13 mouse cellular contexts compared by ENCODE assay signal in the genomic region with DNA sequence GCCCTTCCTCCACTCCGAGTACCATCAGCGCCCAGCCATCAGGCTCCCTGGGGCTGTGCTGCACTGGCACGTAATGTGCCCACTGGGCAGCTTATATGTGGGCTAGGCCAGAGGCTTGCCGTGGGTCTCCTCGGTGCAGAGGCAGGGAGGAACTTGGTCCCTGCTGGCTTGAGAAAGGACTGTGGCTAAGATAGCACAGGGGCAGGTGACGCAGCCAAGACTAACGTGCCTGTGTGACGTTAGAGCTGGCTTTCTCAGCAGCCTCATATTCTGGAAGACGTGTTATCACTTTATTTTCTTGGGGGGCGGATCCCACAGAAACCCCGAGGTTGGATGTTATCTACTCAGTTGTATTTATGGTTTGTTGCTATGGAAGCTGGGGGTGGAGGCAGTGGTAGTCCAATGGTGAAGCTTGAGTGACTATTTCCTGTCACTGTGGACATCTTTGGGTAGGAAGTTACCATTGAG. TPM values are rescaled to one million over a fixed set of nuclear protein-coding genes. Genes with fewer than 3 reads are reported as not detected.
DNase-seq lines count a peak whose midpoint lies in the region; ATAC-seq and TF ChIP-seq lines count a peak whose summit lies in the region.
"Had no signal": no experiment of that assay in that cellular context is flagged by ENCODE, and none has a peak within 500 bp of the region (broad histone marks: within the 10 kb centered on the region; RNA-seq: fewer than 3 reads in every experiment).

No protein-coding gene starts in this region.

- peaks cover 33% of the 10 kb centered on the region for H3K4me1 ChIP-seq in heart, embryonic 11.5 days (ENCODE audit: control insufficient read depth, insufficient read depth, low read length)
- peaks cover 23% of the 10 kb centered on the region for H3K4me1 ChIP-seq in liver, postnatal 0 days (ENCODE audit: insufficient read depth)
- H3K4me1 ChIP-seq in forebrain, postnatal 0 days (ENCODE audit: insufficient read depth): no peaks in the 10 kb centered on the region

- no peak for TF ChIP-seq CTCF in liver, postnatal 0 days (IDR thresholded peaks at IDR 0.05; ENCODE audit: low read depth)
- TF ChIP-seq CTCF in forebrain, postnatal 0 days (IDR thresholded peaks at IDR 0.05; ENCODE audit: low read depth): no peak

- no peaks in the 10 kb centered on the region; the same call in 1 of the 2 replicates for H3K9me3 ChIP-seq in heart, embryonic 11.5 days (replicated peaks; ENCODE audit: control insufficient read depth, low read length)
- no peaks in the 10 kb centered on the region for H3K9me3 ChIP-seq in liver, postnatal 0 days (ENCODE audit: low read length)
- H3K9me3 ChIP-seq in forebrain, postnatal 0 days (ENCODE audit: low read length): no peaks in the 10 kb centered on the region
- H3K9me3 ChIP-seq: lung, embryonic 15.5 days had no signal

- 65% methylated on average over 11 of the region's 11 CpGs for WGBS in heart, embryonic 11.5 days (ENCODE audit: insufficient replicate concordance)
- 48% methylated on average over 11 of the region's 11 CpGs for WGBS in liver, postnatal 0 days (ENCODE audit: insufficient replicate concordance)
- 90% methylated on average over 11 of the region's 11 CpGs for WGBS in forebrain, postnatal 0 days

- TF ChIP-seq EP300 in liver, postnatal 0 days (IDR thresholded peaks at IDR 0.05; ENCODE audit: low read depth): no peak

- 0 out of 2 replicates have a peak, but pooled peaks have one; percentile 14 for ATAC-seq in heart, embryonic 11.5 days (replicated peaks; ENCODE audit: insufficient number of reproducible peaks, low FRiP score, low TSS enrichment)
- ATAC-seq in erythroid progenitor cell, adult 5-6 weeks (replicated peaks; ENCODE audit: low FRiP score, poor library complexity, severe bottlenecking): 0 out of 2 replicates have a peak, but pooled peaks have one; percentile 33
- peak; percentile 37 for ATAC-seq in liver, postnatal 0 days
- ATAC-seq in forebrain, postnatal 0 days: no peak

- DNase-seq in heart, postnatal 4 days: no peak
- peak; percentile 82 for DNase-seq in CD4-positive, CD25-positive, alpha-beta regulatory T cell, adult 2 months (ENCODE audit: low read depth, low spot score)
- DNase-seq in liver, postnatal 0 days: no peak
- no peak for DNase-seq in forebrain, postnatal 0 days
- DNase-seq in layer of hippocampus, adult 9-11 months: no peak
- DNase-seq in urinary bladder, postnatal 36 days (ENCODE audit: low spot score in 2 of 2): no peak
- DNase-seq: right cerebral cortex, postnatal 25 days had no signal

- H3K27ac ChIP-seq in heart, embryonic 11.5 days (ENCODE audit: low read depth, low read length): no peak overlapping the region
- peak overlapping the region; percentile 89 for H3K27ac ChIP-seq in liver, postnatal 0 days (ENCODE audit: low read depth)
- no peak overlapping the region for H3K27ac ChIP-seq in forebrain, postnatal 0 days (ENCODE audit: low read depth, low read length)
- H3K27ac ChIP-seq: hindbrain, embryonic 13.5 days; lung, embryonic 15.5 days had no signal

- no peak overlapping the region for H3K9ac ChIP-seq in heart, embryonic 11.5 days (ENCODE audit: low read depth, low read length)
- no peak overlapping the region for H3K9ac ChIP-seq in liver, postnatal 0 days (replicated peaks)
- no peak overlapping the region for H3K9ac ChIP-seq in forebrain, postnatal 0 days
- H3K9ac ChIP-seq: hindbrain, embryonic 13.5 days; lung, embryonic 15.5 days had no signal

- no peak overlapping the region for H3K4me2 ChIP-seq in heart, embryonic 11.5 days
- 0 out of 2 replicates have a peak overlapping the region, but pooled peaks have one; percentile 9 for H3K4me2 ChIP-seq in liver, postnatal 0 days (ENCODE audit: low read depth, low read length)
- no peak overlapping the region for H3K4me2 ChIP-seq in forebrain, postnatal 0 days (ENCODE audit: low read depth)
- H3K4me2 ChIP-seq: hindbrain, embryonic 13.5 days; lung, embryonic 15.5 days had no signal

- no peak overlapping the region for H3K4me3 ChIP-seq in heart, embryonic 11.5 days (ENCODE audit: low read depth, low read length)
- no peak overlapping the region for H3K4me3 ChIP-seq in liver, postnatal 0 days (ENCODE audit: low read depth, low read length)
- H3K4me3 ChIP-seq in forebrain, postnatal 0 days (ENCODE audit: low read depth, low read length): no peak overlapping the region
- H3K4me3 ChIP-seq: hindbrain, embryonic 13.5 days; lung, embryonic 15.5 days; myocyte had no signal

- peaks cover 25% of the 10 kb centered on the region for H3K36me3 ChIP-seq in heart, embryonic 11.5 days (ENCODE audit: control insufficient read depth, insufficient read depth, low read length)
- H3K36me3 ChIP-seq in liver, postnatal 0 days (replicated peaks; ENCODE audit: insufficient read depth, low read length): peaks cover 6% of the 10 kb centered on the region; the same call in 1 of the 2 replicates
- H3K36me3 ChIP-seq in forebrain, postnatal 0 days (ENCODE audit: insufficient read depth): peaks cover 33% of the 10 kb centered on the region

- H3K27me3 ChIP-seq in heart, embryonic 11.5 days (ENCODE audit: control insufficient read depth, insufficient read depth, low read length): no peaks in the 10 kb centered on the region
- no peaks in the 10 kb centered on the region for H3K27me3 ChIP-seq in liver, postnatal 0 days (ENCODE audit: insufficient read depth, low read length)
- H3K27me3 ChIP-seq in forebrain, postnatal 0 days (ENCODE audit: insufficient read depth, low read length): no peaks in the 10 kb centered on the region
- H3K27me3 ChIP-seq: CH12.LX; hindbrain, embryonic 13.5 days; lung, embryonic 15.5 days had no signal

RNA-seq across cellular contexts. Expression of a gene that starts 8.8 kb away (rescaled TPM):
- 30.0 and 33.9 TPM in 2 replicates for polyA plus RNA-seq in heart, embryonic 11.5 days (2014; fragmentation: Nextera tagmentation; extraction: Ambion mirVana)
- total RNA-seq in heart, postnatal 4 days (2021): 10 to 100 TPM; 66.9 to 69.5 TPM
- 156 and 175 TPM in 2 replicates for total RNA-seq in erythroid progenitor cell, adult 5-6 weeks (2015; ENCODE audit: low replicate concordance)
- total RNA-seq in erythroid progenitor cell, adult 5-6 weeks (2017; ENCODE audit: low replicate concordance): 20.0 and 35.4 TPM in 2 replicates
- 13.4 and 14.2 TPM in 2 replicates for polyA plus RNA-seq in liver, postnatal 0 days (2015; fragmentation: Nextera tagmentation; extraction: Ambion mirVana)
- 32.7 and 41.0 TPM in 2 replicates for total RNA-seq in forebrain, postnatal 0 days (2014; rRNA removed)
- 36.0 and 38.5 TPM in 2 replicates for polyA plus RNA-seq in forebrain, postnatal 0 days (2015; fragmentation: Nextera tagmentation; extraction: Ambion mirVana)

RNA-seq across cellular contexts. Expression of a gene that starts 9.4 kb away (rescaled TPM):
- polyA plus RNA-seq in heart, embryonic 11.5 days (2014; fragmentation: Nextera tagmentation; extraction: Ambion mirVana): 147 TPM in 2 replicates
- 100 to 1,000 TPM; 109 to 115 TPM for total RNA-seq in heart, postnatal 4 days (2021)
- 6.7 and 12.6 TPM in 2 replicates for total RNA-seq in erythroid progenitor cell, adult 5-6 weeks (2015; ENCODE audit: low replicate concordance)
- total RNA-seq in erythroid progenitor cell, adult 5-6 weeks (2017; ENCODE audit: low replicate concordance): 3.7 and 3.9 TPM in 2 replicates
- polyA plus RNA-seq in liver, postnatal 0 days (2015; fragmentation: Nextera tagmentation; extraction: Ambion mirVana): 34.4 and 35.0 TPM in 2 replicates
- 137 and 186 TPM in 2 replicates for total RNA-seq in forebrain, postnatal 0 days (2014; rRNA removed)
- polyA plus RNA-seq in forebrain, postnatal 0 days (2015; fragmentation: Nextera tagmentation; extraction: Ambion mirVana): 103 and 106 TPM in 2 replicates

Comparison
In these comparisons a context has a peak if more than half of its experiments do, and no peak if none do; other contexts are left out.
1. RNA of a gene that starts 9.4 kb away (total RNA-seq): 137 to 186 TPM in forebrain, postnatal 0 days and 109 to 115 TPM in heart, postnatal 4 days; 3.7 to 12.6 TPM in erythroid progenitor cell, adult 5-6 weeks; every median in the first group is over 4 times any median in the second.